Mouse (Mus musculus) CD4-positive, CD25-positive, alpha-beta regulatory T cell, adult 2 months (primary cell): ENCODE data around the gene Ankrd9.

Experiments
- DNase-seq: peaks from one replicate; pipeline ENCODE4 v3.0.0-alpha.2; 2012; ENCODE audit warnings: low read depth, low spot score

Ankrd9 gene

GRCm38 (mm10) chr12:110990500-110990899, 11.7 kb upstream of the Ankrd9 start:
- no peak for DNase-seq

GRCm38 (mm10) chr12:110989409-110989808, 10.6 kb upstream of the Ankrd9 start:
- DNase-seq: no peak

- DNase-seq: no peak
Measured at GRCm38 (mm10) chr12:110986536-110987425, 7.9 kb upstream of the Ankrd9 start.

- no peak for DNase-seq
Measured at GRCm38 (mm10) chr12:110985141-110985540, 6.3 kb upstream of the Ankrd9 start.

- no peak for DNase-seq
Measured at GRCm38 (mm10) chr12:110984598-110984997, 5.8 kb upstream of the Ankrd9 start.

GRCm38 (mm10) chr12:110983714-110984113, 4.9 kb upstream of the Ankrd9 start:
- DNase-seq: no peak

GRCm38 (mm10) chr12:110983083-110983482, 4.2 kb upstream of the Ankrd9 start:
- no peak for DNase-seq

- no peak for DNase-seq
Measured at GRCm38 (mm10) chr12:110981736-110982135, 2.9 kb upstream of the Ankrd9 start.

GRCm38 (mm10) chr12:110979808-110980207, 968 bp upstream of the Ankrd9 start:
- no peak for DNase-seq

- no peak for DNase-seq
Measured at GRCm38 (mm10) chr12:110977896-110978606, 789 bp downstream of the Ankrd9 start.

GRCm38 (mm10) chr12:110977345-110977733, 1.5 kb downstream of the Ankrd9 start:
- no peak for DNase-seq

GRCm38 (mm10) chr12:110976589-110977344, 2.1 kb downstream of the Ankrd9 start:
- DNase-seq: no peak

- DNase-seq: no peak
Measured at GRCm38 (mm10) chr12:110975838-110976468, 2.9 kb downstream of the Ankrd9 start.

- DNase-seq: no peak
Measured at GRCm38 (mm10) chr12:110975385-110975784, 3.5 kb downstream of the Ankrd9 start.

- no peak for DNase-seq
Measured at GRCm38 (mm10) chr12:110974726-110975125, 4.1 kb downstream of the Ankrd9 start.

GRCm38 (mm10) chr12:110974295-110974694, 4.5 kb downstream of the Ankrd9 start:
- DNase-seq: no peak

- no peak for DNase-seq
Measured at GRCm38 (mm10) chr12:110973829-110974228, 5.0 kb downstream of the Ankrd9 start.

GRCm38 (mm10) chr12:110971972-110972371, 6.9 kb downstream of the Ankrd9 start:
- no peak for DNase-seq

GRCm38 (mm10) chr12:110970408-110970807, 8.4 kb downstream of the Ankrd9 start:
- no peak for DNase-seq

GRCm38 (mm10) chr12:110967146-110967545, 11.7 kb downstream of the Ankrd9 start:
- no peak for DNase-seq

GRCm38 (mm10) chr12:110966079-110966478, 12.8 kb downstream of the Ankrd9 start:
- DNase-seq: no peak

- no peak for DNase-seq
Measured at GRCm38 (mm10) chr12:110965500-110965899, 13.3 kb downstream of the Ankrd9 start.
